Mouse (Mus musculus) heart, adult 2 months (tissue): ENCODE measurements around the gene P3h3.

Experiments used
- CTCF ChIP-seq: fragments of 200-600 bp; IDR thresholded peaks from 2 replicates; pipeline ENCODE4 v1.8.1; 2022; ENCODE audit warnings: antibody characterized with exemption, mild to moderate bottlenecking, moderate library complexity
- EP300 ChIP-seq: fragments of 200-500 bp; IDR thresholded peaks from 2 replicates; pipeline ENCODE4 v1.6.1; 2011; ENCODE audit warnings: low read depth, low read length, control low read depth; ENCODE audit not compliant: insufficient read depth

DNA sequence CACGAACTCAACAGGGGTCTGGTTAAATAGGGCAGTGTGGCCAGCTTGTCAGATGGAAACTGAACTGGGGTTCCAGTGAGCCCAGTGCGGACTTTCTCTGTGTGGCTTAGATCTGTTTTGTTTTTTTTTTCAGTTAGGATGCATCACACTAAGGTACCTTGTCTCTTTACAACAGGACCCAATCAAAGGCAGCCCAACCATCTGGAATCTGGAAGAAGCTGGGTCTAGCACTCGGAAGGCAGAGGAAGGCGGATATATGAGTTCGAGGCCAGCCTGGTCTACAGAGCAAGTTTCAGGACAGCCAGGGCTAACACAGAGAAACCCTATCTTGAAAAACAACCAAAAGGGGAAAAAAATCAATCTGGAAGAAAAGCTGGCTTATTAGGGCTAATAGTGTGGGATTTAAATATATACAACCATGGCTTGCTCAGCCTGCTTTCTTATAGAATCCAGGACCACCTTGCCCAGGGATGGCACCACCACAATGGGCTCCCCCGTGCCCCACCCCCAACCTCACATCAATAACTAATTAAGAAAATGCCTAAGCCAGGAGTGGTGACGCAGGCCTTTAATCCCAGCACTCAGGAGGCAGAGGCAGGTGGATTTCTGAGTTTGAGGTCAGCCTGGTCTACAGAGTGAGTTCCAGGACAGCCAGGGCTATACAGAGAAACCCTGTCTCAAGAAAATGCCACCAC is 51.0 kb downstream of the P3h3 start:
- TF ChIP-seq CTCF (no peak), EP300 (no peak)
